Mouse (Mus musculus): ENCODE measurements at regions not wholly inside any gene's neighbourhood (a gene's known extent, or its start where the extent isn't known, plus 50 kb on each side); places are given as distances from the start of the nearest gene placed in this dataset.

DNA sequence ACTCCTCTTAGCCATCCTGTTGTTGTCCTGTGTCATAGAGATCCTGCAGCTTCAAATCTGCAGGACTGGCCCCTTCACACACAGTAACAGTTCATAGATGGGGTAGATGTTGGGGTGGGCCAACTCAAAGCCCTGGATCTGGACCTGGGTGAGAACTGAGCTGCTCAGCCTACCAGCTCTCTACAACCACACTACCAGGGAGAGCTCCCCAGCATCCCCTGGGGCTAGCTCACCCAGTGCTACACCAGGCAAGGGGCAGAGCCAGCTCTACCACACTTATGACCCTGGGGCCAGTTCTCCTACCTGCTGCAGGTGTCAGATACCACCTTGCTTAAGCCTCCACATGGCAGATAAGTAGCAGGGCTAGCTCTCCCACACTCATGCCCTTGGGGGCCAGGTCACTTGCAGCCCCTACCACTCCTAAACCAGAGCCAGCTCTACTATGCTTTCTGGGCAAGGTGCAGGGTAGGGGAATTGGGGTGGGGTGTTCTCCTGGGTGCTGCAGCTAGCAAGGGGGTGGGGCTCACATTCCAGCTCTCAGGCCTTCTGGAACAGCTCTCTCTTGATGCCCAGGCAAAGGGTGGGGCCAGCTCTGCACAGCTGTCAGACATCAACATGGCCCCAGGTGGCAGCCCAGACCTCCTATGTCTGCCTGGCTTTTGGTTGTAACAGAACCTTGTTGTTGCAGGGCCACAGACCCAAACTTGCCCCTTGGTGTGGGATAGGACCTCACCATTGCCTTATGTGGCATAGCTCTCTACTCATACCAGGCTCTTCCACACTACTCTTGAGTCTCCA is 62.4 kb upstream of the Tab2 start:
- no peak for DNase-seq

DNA sequence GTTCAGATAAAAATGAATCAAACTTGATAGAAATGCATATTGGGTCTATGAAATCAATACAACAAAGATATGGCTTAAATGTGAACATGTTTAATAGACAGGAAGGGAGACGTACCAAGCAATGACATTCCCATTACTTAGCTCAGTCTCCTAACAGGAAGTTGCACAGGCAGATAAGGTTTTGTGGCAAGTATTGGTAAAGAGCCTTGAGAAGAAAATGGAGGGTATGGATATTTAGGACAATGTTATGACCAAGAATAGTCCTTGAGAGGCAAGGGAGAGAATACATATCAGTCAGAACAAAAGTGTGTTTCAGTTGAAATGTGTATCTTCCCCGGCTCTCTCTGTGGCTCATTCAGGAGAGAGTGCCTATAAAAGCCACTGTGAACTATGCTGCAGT is 60.7 kb upstream of the Tab2 start:
- no peak for DNase-seq

- no peak for DNase-seq
These were observed 55.7 kb upstream of the Tab2 start for GRCm38 (mm10) chr10:8011744-8012143.

DNA sequence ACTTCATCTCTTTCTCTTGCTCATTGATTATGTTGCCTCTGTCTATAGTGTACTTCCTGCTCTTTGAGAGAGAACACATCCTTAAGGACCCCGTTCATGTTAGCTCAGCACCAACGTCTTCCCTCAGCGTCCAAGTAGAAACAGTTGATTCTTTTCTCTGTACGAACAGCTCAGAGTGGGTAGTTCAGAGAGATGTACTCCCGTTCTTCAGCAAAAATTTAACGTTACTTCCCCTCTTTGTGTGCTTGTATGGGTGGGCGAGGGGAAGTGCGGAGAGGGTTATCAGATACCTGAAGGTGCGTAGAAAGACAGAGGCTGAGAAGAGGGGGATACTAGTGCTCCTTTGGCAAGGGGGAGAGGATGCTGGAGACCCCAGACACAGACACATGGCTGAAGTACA is 55.1 kb upstream of the Tab2 start:
- DNase-seq = no peak

GRCm38 (mm10) chr10:8009855-8010254 is 53.8 kb upstream of the Tab2 start:
- DNase-seq = no peak

- DNase-seq = no peak
These were observed 51.9 kb upstream of the Tab2 start for GRCm38 (mm10) chr10:8007990-8008368.

DNA sequence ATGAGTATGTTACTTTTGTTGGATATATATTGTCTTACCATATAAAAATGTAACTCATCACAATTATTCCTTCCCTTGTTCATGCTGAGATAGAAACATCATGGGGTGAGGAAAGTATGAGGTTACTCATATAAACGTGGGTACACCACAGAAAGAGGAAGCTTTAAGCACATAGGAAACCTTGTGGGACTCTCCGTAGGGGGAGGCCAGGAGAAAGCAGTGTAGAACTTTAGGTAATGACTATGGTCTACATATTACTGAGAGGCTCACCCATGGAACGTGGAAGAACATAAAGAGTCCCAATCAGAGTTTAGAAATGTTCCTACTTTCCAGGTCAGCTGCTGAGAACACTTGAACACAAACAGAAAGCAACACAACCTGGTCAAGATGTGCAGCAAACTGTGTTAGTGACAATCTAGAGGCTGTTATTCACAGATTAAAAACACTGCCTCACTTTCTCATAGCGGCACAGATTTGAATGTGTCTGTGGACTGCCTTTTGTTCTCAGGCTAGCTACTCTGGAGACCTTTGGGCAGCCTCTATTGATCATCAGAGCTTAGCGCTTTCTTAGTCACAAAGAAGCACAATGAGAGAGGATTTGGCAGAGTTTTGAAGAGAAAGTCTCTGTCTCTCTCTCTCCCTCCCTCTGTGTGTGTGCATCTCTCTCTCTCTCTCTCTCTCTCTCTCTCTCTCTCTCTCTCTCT is 51.4 kb upstream of the Tab2 start:
- DNase-seq = no peak

Data from cerebellum, postnatal 14 days (tissue).